Mouse (Mus musculus): ENCODE data around the gene Gdf7.

Gene Gdf7

GRCm38 (mm10) chr12:8297586-8298214 lies 4.1 kb downstream of the Gdf7 start:
- no peak for DNase-seq (ENCODE audit: low read depth)

- DNase-seq (ENCODE audit: low read depth) = no peak
Measured at GRCm38 (mm10) chr12:8296154-8296553, 5.6 kb downstream of the Gdf7 start.

DNA sequence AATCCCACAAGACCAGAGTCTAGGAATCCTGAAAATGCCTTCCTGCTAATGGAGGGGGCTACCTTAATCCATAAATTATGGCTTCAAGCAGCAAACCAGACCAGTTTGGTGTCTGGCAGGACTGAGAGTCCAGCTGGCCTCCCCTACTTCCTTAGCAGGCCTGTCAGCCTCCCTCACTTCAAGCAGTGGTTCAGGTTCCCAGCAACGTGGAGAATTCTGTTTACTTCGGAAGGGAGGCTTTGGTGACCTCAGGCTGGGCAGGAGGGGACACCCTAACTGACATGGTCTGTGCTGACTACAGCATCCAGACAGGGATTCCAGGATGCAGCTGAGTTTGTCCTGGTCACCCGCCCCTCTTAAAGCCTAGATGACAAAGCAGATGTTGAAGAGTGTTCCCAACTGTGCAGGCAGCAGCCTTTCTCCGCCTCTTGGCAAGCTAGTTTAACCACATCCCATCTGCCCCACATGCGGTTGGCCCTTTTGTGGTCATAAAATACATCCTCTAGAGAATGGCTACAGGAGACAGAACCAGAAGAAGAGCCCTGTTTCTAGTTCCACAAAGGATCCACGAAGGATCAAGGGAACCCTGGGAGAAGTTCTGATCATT lies 6.3 kb downstream of the Gdf7 start:
- DNase-seq (ENCODE audit: low read depth) = no peak

DNA sequence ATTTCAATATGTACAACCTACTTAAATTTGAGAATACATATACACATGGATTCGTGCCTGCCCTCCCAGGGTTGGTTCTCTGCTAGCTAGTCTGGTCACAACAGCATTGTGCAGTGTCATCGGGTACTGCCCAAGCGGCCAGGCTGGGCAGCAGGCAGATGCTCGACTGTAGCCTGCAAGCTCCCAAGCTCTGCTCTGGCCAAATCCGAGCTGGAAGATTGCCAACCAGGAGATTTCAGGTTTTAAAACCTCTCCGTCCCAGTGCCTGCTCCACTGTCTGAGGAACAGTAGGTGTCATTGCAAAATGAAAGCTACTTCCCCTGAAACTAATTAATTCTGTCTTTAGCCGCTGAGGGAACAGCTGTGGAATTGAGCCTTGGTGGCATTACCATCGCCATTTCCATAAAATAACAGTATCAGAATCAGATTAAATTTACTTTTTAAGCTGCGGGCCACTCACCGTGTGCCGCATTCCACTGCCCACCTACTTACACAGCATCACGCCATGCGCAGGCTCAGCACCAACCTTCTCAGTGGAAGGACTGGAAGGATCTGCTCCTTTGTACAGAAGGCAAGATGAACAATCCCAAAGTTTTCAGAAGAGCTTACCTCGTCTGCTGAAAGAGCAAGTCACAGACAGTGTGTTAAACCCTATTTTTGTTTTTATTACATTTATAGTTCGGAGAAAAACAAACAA lies 10.4 kb downstream of the Gdf7 start:
- no peak for DNase-seq (ENCODE audit: low read depth)

DNA sequence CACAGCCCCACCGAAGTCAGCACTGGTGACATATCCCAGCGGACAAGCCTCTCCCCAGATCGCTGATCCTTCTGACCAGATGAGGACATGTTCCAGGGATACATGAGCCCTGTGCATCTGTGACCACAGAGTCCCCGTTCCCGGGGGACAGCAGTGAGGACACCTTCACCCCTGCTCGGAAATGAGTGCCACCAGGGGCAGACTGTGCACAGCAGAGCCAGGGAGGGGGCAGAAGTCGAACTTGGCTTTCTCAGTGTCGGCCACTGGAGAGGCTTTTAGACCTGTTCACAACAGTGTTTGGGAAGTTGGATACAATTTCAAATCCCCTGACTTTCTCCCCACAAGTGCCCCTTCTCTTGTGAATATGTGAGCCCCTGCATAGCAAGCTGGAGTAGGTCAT lies 12.3 kb downstream of the Gdf7 start:
- DNase-seq (ENCODE audit: low read depth) = no peak

DNA sequence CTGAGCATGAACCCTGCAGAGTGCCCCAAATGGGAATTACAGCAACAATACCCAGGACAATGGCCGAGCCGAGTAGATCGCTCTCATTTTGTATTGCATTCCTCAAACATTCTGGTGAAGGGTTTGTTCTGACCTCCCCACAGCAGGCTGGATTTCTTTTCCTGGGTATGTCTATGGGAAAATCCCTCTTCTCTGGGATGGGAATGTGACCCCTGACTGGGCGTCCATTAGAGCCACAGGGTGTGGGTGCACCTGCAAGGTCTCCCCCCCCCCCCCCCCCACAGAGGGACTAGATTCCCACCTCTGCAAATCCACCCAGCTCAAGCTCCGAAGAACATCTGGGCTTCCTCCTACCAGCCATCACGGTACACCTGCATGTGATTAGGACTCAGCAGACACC lies 12.7 kb downstream of the Gdf7 start:
- DNase-seq (ENCODE audit: low read depth) = no peak

- DNase-seq (ENCODE audit: low read depth) = no peak
Measured at GRCm38 (mm10) chr12:8287970-8288369, 13.8 kb downstream of the Gdf7 start.

DNA sequence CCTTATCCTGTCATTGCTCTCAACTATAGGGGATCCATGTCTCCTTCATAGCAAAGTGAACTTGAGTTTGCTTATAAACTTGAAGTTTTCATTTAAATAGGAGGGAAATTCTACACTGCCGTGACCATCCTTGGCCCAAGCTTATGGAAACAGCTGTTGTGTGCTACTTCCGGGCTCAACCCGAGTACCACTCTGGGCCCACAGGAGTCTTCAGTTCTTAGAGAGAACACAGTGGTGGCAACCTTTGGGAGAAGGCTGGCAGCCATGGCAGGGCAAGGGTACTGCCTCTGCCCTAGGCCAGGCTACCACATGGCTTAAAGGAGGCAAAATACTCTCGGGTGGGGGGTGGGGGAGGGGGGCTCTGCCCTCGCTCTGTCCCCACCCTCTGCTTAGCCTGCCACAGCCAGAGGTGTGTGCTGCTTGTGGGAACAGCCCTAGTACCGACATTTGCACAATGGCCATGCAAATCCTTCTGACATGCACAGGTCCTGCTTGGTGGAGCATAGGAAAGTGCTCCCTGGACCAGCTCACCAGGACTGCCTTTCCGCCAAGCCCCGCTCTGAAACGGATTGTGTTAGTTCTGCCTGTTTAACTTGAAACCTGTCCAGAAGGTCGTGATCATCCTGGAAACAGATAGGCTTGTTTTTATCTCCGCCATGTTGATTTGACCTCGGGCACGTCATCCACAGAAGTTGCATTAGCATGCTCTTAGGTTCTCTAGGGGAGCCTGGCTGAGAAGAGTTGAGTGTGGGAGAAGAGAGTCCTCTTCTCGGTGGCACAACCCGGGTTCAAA lies 20.3 kb downstream of the Gdf7 start:
- no peak for DNase-seq (ENCODE audit: low read depth)

DNA sequence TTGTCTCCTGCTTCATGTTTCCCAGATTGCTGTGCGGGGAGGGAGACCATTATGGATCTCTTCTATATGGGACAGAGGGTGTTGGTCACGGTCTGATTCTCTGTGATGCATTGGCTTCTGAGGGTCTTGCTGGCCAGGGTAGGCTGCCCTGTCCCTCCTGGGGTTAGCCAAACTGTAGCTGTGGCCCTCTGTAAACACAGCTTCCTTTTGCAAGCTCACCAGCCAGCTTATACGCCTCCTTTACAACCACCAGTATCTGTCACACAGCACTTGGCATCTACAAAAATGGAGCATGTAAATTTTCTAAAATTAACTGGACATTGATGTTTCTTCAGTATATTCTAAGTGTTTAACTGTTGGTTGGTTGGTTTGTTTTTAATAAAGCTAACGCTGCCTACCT lies 26.3 kb downstream of the Gdf7 start:
- no peak for DNase-seq (ENCODE audit: low read depth)

- DNase-seq (ENCODE audit: low read depth) = no peak
Measured at GRCm38 (mm10) chr12:8273471-8274171, 28.1 kb downstream of the Gdf7 start.

- DNase-seq (ENCODE audit: low read depth) = no peak
Measured at GRCm38 (mm10) chr12:8271405-8271804, 30.3 kb downstream of the Gdf7 start.

GRCm38 (mm10) chr12:8269627-8270026 lies 32.1 kb downstream of the Gdf7 start:
- no peak for DNase-seq (ENCODE audit: low read depth)

DNA sequence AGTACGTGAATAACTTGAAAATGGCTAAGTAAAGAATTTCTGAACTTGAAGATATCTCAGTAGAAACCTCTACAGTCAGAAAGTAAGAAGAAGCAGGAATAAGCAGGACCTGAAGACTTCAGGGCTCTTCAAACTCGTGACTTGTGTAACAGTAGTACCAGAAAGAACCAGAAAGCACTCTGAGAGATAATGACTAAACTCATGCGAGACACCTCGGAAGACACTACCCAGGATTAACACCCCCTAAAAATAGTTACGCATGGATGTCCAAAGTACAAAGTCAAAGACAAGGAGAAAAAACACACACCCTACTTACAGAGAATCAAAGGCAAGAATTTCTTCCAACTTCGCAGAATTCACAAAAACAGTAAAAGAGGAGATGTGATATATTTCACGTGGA lies 35.4 kb downstream of the Gdf7 start:
- no peak for DNase-seq (ENCODE audit: low read depth)

- no peak for DNase-seq (ENCODE audit: low read depth)
Measured at GRCm38 (mm10) chr12:8260297-8260696, 41.5 kb downstream of the Gdf7 start.
